Comparison of ENCODE assay signal across 14 mouse cellular contexts in the genomic region with DNA sequence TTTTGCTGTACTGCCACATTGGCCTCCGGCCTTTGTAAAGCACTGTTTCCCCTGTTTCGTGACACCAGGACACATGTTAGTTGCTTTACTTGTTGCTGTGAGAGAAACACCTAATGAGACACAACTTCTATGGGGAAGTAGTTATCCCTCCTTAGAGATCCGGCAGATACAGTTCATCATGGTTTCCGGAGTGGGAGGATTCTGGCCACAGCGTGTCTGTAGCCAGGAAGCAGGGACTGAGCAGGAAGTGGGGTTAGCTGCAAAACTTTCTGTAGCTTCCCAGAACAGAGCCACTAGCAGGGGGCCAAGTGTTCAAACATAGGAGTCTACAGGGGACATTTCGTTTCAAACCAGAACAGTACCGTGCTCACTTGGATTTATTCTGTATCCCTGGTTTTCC.
DNase-seq lines count a peak whose midpoint lies in the region.
"Had no signal": no experiment of that assay in that cellular context is flagged by ENCODE, and none has a peak within 500 bp of the region (broad histone marks: within the 10 kb centered on the region; RNA-seq: fewer than 3 reads in every experiment).

No protein-coding gene starts in this region.

- peak; percentile 79 for DNase-seq in heart, adult 11 months
- DNase-seq in heart, adult 9 months (ENCODE audit: low spot score in 2 of 2) = no peak
- peak; percentile 3 for DNase-seq in lung, postnatal 25 days (ENCODE audit: low spot score)
- no peak for DNase-seq in lung, postnatal 36 days
- peak; percentile 63 for DNase-seq in naive thymus-derived CD4-positive, alpha-beta T cell, adult 2 months (ENCODE audit: low read depth)
- DNase-seq in spleen, adult 18-20 months = no peak
- no peak for DNase-seq in adrenal gland, postnatal 36 days
- no peak for DNase-seq in ovary, adult 18-20 months (ENCODE audit: low spot score)
- DNase-seq: adrenal gland, adult 8-10 months; cerebellum, postnatal 10 days; gastrocnemius, adult 2 months; kidney, adult 8-10 months; lung, adult 2 months; right cerebral cortex, postnatal 25 days had no signal

Comparison
In these comparisons a context has a peak if more than half of its experiments do, and no peak if none do; other contexts are left out.
1. DNase-seq: peak in heart, adult 11 months (single experiment), lung, postnatal 25 days (single experiment) and naive thymus-derived CD4-positive, alpha-beta T cell, adult 2 months (single experiment); none in heart, adult 9 months (0 of 2), lung, postnatal 36 days (single experiment), spleen, adult 18-20 months (0 of 2), adrenal gland, postnatal 36 days (0 of 2) and ovary, adult 18-20 months (single experiment).